Mouse (Mus musculus) thymus, postnatal 4 days (tissue): ENCODE results near the gene Jak3.

Experiments
- DNase-seq: peaks from one replicate; pipeline ENCODE4 v3.0.0; 2021

Jak3 gene

GRCm38 (mm10) chr8:71665331-71666130 lies 10.6 kb upstream of the Jak3 start:
- DNase-seq, result peak; percentile 75

- no peak for DNase-seq
Measured at GRCm38 (mm10) chr8:71666855-71667254, 9.2 kb upstream of the Jak3 start.

GRCm38 (mm10) chr8:71667256-71667655 lies 8.8 kb upstream of the Jak3 start:
- DNase-seq, result no peak

- DNase-seq, result peak; percentile 54
Measured at GRCm38 (mm10) chr8:71668220-71668975, 7.7 kb upstream of the Jak3 start.

GRCm38 (mm10) chr8:71670198-71670597 lies 5.9 kb upstream of the Jak3 start:
- no peak for DNase-seq

- peak; percentile 58 for DNase-seq
Measured at GRCm38 (mm10) chr8:71670621-71671548, 5.2 kb upstream of the Jak3 start.

GRCm38 (mm10) chr8:71671549-71671965 lies 4.5 kb upstream of the Jak3 start, which contains the start of gene Unc13a:
Gene Unc13a (minus strand): TSS chr8:71671757.
- peak; percentile 98 for DNase-seq

- no peak for DNase-seq
Measured at GRCm38 (mm10) chr8:71672168-71672735, 3.8 kb upstream of the Jak3 start.

- no peak for DNase-seq
Measured at GRCm38 (mm10) chr8:71674071-71674470, 2.0 kb upstream of the Jak3 start.

- no peak for DNase-seq
Measured at GRCm38 (mm10) chr8:71675456-71676019, 558 bp upstream of the Jak3 start.

GRCm38 (mm10) chr8:71676803-71677202 lies 707 bp downstream of the Jak3 start:
- DNase-seq, result no peak

GRCm38 (mm10) chr8:71677555-71677954 lies 1.5 kb downstream of the Jak3 start:
- peak; percentile 53 for DNase-seq

GRCm38 (mm10) chr8:71678216-71678615 lies 2.1 kb downstream of the Jak3 start:
- no peak for DNase-seq

- no peak for DNase-seq
Measured at GRCm38 (mm10) chr8:71679116-71679515, 3.0 kb downstream of the Jak3 start.

- no peak for DNase-seq
Measured at GRCm38 (mm10) chr8:71679550-71680168, 3.6 kb downstream of the Jak3 start.

- DNase-seq, result no peak
Measured at GRCm38 (mm10) chr8:71680471-71680870, 4.4 kb downstream of the Jak3 start.

- no peak for DNase-seq
Measured at GRCm38 (mm10) chr8:71681369-71681915, 5.3 kb downstream of the Jak3 start.

- no peak for DNase-seq
Measured at GRCm38 (mm10) chr8:71682832-71683231, 6.7 kb downstream of the Jak3 start.

GRCm38 (mm10) chr8:71684701-71685100 lies 8.6 kb downstream of the Jak3 start:
- no peak for DNase-seq

- DNase-seq, result no peak
Measured at GRCm38 (mm10) chr8:71685573-71685972, 9.5 kb downstream of the Jak3 start.

GRCm38 (mm10) chr8:71686143-71686734 lies 10.1 kb downstream of the Jak3 start:
- no peak for DNase-seq
